Mouse (Mus musculus): Measurements from ENCODE around the gene Ywhah.

GRCm38 (mm10) chr5:33045316-33045705, 26.7 kb downstream of the Ywhah start:
- TF ChIP-seq POLR2A (IDR thresholded peaks at IDR 0.05; ENCODE audit: extremely low read depth, insufficient read depth, low read length) (no peak), CTCF (IDR thresholded peaks at IDR 0.05; ENCODE audit: low read depth, low read length) (no peak)

Data from liver, adult 2 months (tissue).